Mouse (Mus musculus) kidney, adult 2 months (tissue): ENCODE measurements around the gene Lztfl1.

Experiments
- CTCF ChIP-seq: fragments of 200-500 bp; conservative IDR thresholded peaks from 2 replicates; pipeline ENCODE4 v1.5.1; 2011; ENCODE audit warnings: low read depth, mild to moderate bottlenecking, control low read depth, low read length, moderate library complexity, mixed read lengths; ENCODE audit not compliant: insufficient read depth, insufficient read length
- POLR2A ChIP-seq: fragments of 200-500 bp; IDR thresholded peaks from one replicate; pipeline ENCODE4 v1.6.1; 2011; ENCODE audit warnings: low read depth, low read length, control low read depth

DNA sequence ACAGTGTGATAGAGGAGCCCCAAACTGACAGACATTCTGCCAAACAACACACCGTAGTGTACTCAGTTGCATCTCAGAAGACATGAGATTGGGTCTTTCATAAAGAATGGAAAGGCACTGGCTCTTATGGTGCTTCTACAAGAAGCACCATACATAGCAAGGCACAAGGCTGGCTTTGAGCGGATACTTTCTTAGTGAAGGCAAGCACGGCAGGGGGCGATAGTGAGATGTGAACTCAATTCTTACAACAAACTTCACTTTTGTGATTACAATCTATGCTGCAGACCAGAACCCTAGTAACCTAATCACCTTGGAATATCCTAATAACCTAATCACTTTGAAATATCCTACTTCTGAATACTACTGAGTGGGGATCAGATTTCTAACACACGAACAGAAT is 51.9 kb downstream of the Lztfl1 start:
- TF ChIP-seq CTCF (peak; percentile 56), POLR2A (no peak)
